Mouse (Mus musculus) CH12.LX (cell line): ENCODE results near the gene Cmss1.

Source experiments
- CTCF ChIP-seq, 2 experiments: IDR thresholded peaks in 1 of 2; conservative IDR thresholded peaks in 1 of 2; 2 replicates each; pipeline ENCODE4 v1.5.1; 2011 to 2012; ENCODE audit warnings: low read depth in 2 of 2, low read length in 2 of 2, improper control_type of control experiment in 1 of 2, inconsistent platforms in 1 of 2, mild to moderate bottlenecking in 1 of 2, moderate library complexity in 1 of 2
- JUND ChIP-seq: conservative IDR thresholded peaks from 2 replicates; pipeline ENCODE4 v1.6.1; 2011; ENCODE audit warnings: low read depth, low read length, improper control_type of control experiment
- SIN3A ChIP-seq: IDR thresholded peaks from 2 replicates; pipeline ENCODE4 v1.6.1; 2012; ENCODE audit warnings: low read length, improper control_type of control experiment, inconsistent platforms

DNA sequence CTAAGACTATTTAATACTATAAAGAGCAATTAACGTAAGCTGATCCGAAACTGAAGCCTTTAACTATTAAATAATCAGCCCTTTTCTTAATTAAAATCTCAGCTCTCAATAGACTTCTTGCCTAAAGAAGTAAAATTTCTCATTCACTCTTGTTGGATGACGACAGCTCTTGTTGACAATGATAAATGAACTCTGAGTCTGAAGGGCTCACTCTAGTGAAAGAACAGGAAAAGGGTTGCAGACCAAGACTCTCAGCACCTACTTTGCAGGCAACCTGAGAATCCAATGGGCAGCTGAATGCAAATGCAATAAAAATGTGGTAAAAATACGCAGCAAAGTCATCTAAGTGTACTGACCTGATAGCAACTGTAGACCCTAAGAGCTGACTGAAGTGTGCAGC lies 81.2 kb downstream of the Cmss1 start:
- TF ChIP-seq CTCF (conservative IDR thresholded peaks at IDR 0.05 in 1 of 2, IDR thresholded peaks at IDR 0.05 in 1 of 2; ENCODE audit: low read depth in 2 of 2, low read length in 2 of 2) (no peak), SIN3A (no peak), JUND (no peak)
